Mouse (Mus musculus): ENCODE data around the gene Hoxa3. TPM values are rescaled to one million over a fixed set of nuclear protein-coding genes. Genes with fewer than 3 reads are reported as not detected.

Hoxa3 gene
- polyA plus RNA-seq, 1 experiment from 2014 or later = not detected

DNA sequence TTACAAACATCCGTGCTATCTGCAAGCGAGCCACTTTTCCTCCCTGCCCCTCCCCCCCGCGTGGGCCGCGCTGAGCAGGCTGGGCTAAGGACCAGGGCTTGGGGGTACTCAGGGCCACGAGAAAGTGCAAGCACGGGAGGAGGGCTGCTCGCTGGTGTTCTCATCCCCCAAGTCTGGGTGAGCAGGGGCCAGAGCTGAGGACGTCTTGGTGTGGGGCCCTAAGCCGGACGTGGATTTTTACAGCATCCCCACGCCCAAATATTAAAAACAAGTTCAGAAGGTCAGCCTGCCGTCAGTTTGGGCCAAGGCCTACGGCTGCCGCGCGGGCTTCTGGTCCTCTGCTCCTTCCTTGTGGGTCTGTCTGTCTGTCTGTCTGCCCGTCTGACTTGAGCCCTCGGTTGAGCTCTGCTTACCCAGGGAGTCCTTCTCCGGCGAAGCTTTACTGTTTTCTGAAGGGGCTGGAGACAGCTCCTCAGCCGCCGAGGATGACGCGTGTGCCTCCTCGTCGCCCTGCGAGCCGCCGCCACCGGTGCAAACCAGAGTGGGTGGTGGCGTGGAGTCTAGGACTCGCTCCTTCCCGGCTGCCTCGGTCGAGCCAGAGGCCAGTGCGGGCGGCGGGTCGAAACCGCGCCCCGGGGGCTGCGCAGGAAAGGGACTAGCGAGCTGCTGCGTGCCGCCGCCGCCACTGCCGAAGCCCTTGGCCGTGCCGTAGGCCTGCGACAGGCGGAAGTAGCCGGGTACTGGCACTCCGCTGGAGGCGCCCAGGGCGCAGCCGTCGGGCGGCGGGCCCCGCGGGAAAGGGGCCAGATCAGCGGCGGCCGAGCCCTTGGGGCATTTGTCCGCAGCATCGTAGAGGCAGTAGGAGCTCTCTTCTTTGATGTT is 20.7 kb upstream of the Hoxa3 start:
- no peaks in the 10 kb centered on the region; the same call in 1 of the 2 replicates for H3K4me1 ChIP-seq (replicated peaks; ENCODE audit: control insufficient read depth, insufficient read depth, low read length)
- no peak overlapping the region for H3K4me2 ChIP-seq (ENCODE audit: low read length)
- H3K4me3 ChIP-seq (replicated peaks; ENCODE audit: low read length) = no peak overlapping the region
- WGBS = 1% methylated on average over 69 of the region's 70 CpGs
- ATAC-seq = no peak
- no peaks in the 10 kb centered on the region for H3K36me3 ChIP-seq (ENCODE audit: control insufficient read depth, insufficient read depth)
- no peaks in the 10 kb centered on the region for H3K9me3 ChIP-seq (ENCODE audit: control insufficient read depth, low read length)
- no peak overlapping the region for H3K27ac ChIP-seq (ENCODE audit: low read length)
- no peak overlapping the region for H3K9ac ChIP-seq (replicated peaks; ENCODE audit: low read depth, low read length)
- peaks cover 88% of the 10 kb centered on the region for H3K27me3 ChIP-seq (replicated peaks; ENCODE audit: control insufficient read depth, insufficient read depth, low read length)

GRCm38 (mm10) chr6:52232984-52233545 is 19.9 kb upstream of the Hoxa3 start:
- H3K9me3 ChIP-seq (ENCODE audit: control insufficient read depth, low read length) = no peaks in the 10 kb centered on the region
- H3K9ac ChIP-seq (replicated peaks; ENCODE audit: low read depth, low read length) = no peak overlapping the region
- ATAC-seq = no peak
- peaks cover 90% of the 10 kb centered on the region for H3K27me3 ChIP-seq (replicated peaks; ENCODE audit: control insufficient read depth, insufficient read depth, low read length)
- H3K4me3 ChIP-seq (replicated peaks; ENCODE audit: low read length) = no peak overlapping the region
- H3K27ac ChIP-seq (ENCODE audit: low read length) = no peak overlapping the region
- 2% methylated on average over 23 of the region's 23 CpGs for whole genome bisulfite sequencing
- H3K4me1 ChIP-seq (replicated peaks; ENCODE audit: control insufficient read depth, insufficient read depth, low read length) = no peaks in the 10 kb centered on the region; the same call in 1 of the 2 replicates
- H3K36me3 ChIP-seq (ENCODE audit: control insufficient read depth, insufficient read depth) = no peaks in the 10 kb centered on the region
- H3K4me2 ChIP-seq (ENCODE audit: low read length) = no peak overlapping the region

- no peak overlapping the region for H3K27ac ChIP-seq (ENCODE audit: low read length)
- no peaks in the 10 kb centered on the region; the same call in 1 of the 2 replicates for H3K4me1 ChIP-seq (replicated peaks; ENCODE audit: control insufficient read depth, insufficient read depth, low read length)
- H3K27me3 ChIP-seq (replicated peaks; ENCODE audit: control insufficient read depth, insufficient read depth, low read length) = peaks cover 90% of the 10 kb centered on the region
- no peak for ATAC-seq
- H3K36me3 ChIP-seq (ENCODE audit: control insufficient read depth, insufficient read depth) = no peaks in the 10 kb centered on the region
- H3K4me3 ChIP-seq (replicated peaks; ENCODE audit: low read length) = no peak overlapping the region
- H3K9me3 ChIP-seq (ENCODE audit: control insufficient read depth, low read length) = no peaks in the 10 kb centered on the region
- H3K9ac ChIP-seq (replicated peaks; ENCODE audit: low read depth, low read length) = no peak overlapping the region
- H3K4me2 ChIP-seq (ENCODE audit: low read length) = no peak overlapping the region
- 1% methylated on average over 18 of the region's 18 CpGs for WGBS
Observed at GRCm38 (mm10) chr6:52232568-52232965, 19.4 kb upstream of the Hoxa3 start.

DNA sequence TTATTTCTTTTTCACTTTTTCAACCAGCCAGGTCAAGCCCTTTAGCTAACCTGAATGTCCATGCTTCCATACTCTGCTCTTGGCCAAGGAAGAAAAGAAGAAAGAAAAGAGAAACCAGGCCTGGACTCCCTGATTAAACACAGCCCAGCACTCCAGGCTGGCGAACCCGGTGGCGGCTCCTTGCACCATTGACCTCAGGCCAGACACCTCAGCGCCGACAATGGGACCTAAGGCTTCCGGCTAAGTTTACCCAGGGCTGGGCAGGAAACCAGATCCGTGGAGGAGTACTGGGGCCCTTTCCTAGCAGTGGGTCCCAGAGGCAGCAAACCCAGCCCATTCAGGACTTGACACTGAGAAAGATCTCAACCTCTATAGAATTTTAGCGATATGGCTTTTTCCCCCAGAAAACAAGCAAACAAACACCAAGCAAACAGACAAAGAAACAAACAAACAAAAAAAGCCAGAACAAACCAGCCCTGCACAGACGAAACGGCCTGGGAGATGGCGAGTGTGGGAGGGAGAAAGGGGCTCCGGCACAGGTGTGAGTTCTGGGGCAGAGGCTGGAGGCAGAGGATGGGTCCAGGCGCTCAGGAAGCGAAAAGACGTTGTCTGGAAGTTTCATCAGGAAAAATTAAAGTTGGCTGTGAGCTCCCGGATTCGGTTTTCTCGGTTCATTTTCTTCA is 18.9 kb upstream of the Hoxa3 start:
- WGBS = 0% methylated on average over 18 of the region's 18 CpGs
- Histone ChIP-seq H3K4me2 (ENCODE audit: low read length) (no peak overlapping the region), H3K27ac (ENCODE audit: low read length) (no peak overlapping the region), H3K4me1 (replicated peaks; ENCODE audit: control insufficient read depth, insufficient read depth, low read length) (no peaks in the 10 kb centered on the region; the same call in 1 of the 2 replicates), H3K9ac (replicated peaks; ENCODE audit: low read depth, low read length) (no peak overlapping the region), H3K4me3 (replicated peaks; ENCODE audit: low read length) (no peak overlapping the region), H3K27me3 (replicated peaks; ENCODE audit: control insufficient read depth, insufficient read depth, low read length) (peaks cover 90% of the 10 kb centered on the region), H3K36me3 (ENCODE audit: control insufficient read depth, insufficient read depth) (no peaks in the 10 kb centered on the region), H3K9me3 (ENCODE audit: control insufficient read depth, low read length) (no peaks in the 10 kb centered on the region)
- ATAC-seq = no peak

DNA sequence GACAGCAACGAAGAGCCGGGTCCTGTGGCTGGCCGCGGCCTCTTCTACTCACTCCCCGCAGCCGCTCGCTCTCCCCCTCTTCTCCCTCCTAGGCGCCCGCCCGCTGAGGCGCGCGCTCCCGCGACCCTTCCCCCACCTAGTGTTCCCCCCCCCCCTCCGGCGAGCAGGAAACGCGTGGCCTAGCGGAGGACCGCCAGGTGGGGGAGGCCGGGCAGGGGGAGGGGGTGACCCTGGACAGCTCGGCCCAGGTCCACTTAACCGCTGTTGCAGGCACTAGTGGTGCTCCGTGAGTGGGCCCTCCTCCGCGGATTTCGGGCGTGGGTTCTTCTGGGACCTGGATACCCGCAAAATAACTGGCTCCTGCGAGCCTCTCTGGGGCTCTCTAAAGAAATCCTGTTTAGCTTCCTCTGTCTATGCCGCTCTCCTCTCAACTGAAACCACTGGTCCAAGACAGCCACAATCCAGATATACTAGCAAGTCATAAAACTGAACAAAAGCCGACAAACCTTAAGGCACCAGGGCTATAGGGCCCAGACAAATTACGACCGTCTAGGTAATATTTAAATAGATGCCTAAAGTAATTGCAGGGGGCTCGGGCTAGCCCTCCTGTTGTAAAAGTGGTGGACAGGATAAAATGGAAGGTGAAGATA is 17.5 kb upstream of the Hoxa3 start, which contains the start of gene Hoxa9:
Gene Hoxa9 (minus strand): TSS at position 574 of the 650 bp plus-strand sequence.
- no peaks in the 10 kb centered on the region for H3K9me3 ChIP-seq (ENCODE audit: control insufficient read depth, low read length)
- H3K36me3 ChIP-seq (ENCODE audit: control insufficient read depth, insufficient read depth) = no peaks in the 10 kb centered on the region
- 2% methylated on average over 22 of the region's 36 CpGs for WGBS
- H3K4me2 ChIP-seq (ENCODE audit: low read length) = no peak within 1 kb of the TSS
- H3K4me1 ChIP-seq (replicated peaks; ENCODE audit: control insufficient read depth, insufficient read depth, low read length) = no peaks in the 10 kb centered on the region; the same call in 1 of the 2 replicates
- no peak within 1 kb of the TSS for H3K9ac ChIP-seq (replicated peaks; ENCODE audit: low read depth, low read length)
- H3K4me3 ChIP-seq (replicated peaks; ENCODE audit: low read length) = no peak within 1 kb of the TSS
- H3K27me3 ChIP-seq (replicated peaks; ENCODE audit: control insufficient read depth, insufficient read depth, low read length) = peaks cover 90% of the 10 kb centered on the region
- ATAC-seq = no peak
- no peak within 1 kb of the TSS for H3K27ac ChIP-seq (ENCODE audit: low read length)

GRCm38 (mm10) chr6:52229558-52230416 is 16.7 kb upstream of the Hoxa3 start:
- no peak overlapping the region for H3K27ac ChIP-seq (ENCODE audit: low read length)
- H3K9ac ChIP-seq (replicated peaks; ENCODE audit: low read depth, low read length) = no peak overlapping the region
- 2% methylated on average over 44 of the region's 44 CpGs for WGBS
- no peaks in the 10 kb centered on the region; the same call in 1 of the 2 replicates for H3K4me1 ChIP-seq (replicated peaks; ENCODE audit: control insufficient read depth, insufficient read depth, low read length)
- H3K9me3 ChIP-seq (ENCODE audit: control insufficient read depth, low read length) = no peaks in the 10 kb centered on the region
- no peak overlapping the region for H3K4me2 ChIP-seq (ENCODE audit: low read length)
- no peaks in the 10 kb centered on the region for H3K36me3 ChIP-seq (ENCODE audit: control insufficient read depth, insufficient read depth)
- peaks cover 90% of the 10 kb centered on the region for H3K27me3 ChIP-seq (replicated peaks; ENCODE audit: control insufficient read depth, insufficient read depth, low read length)
- ATAC-seq = no peak
- no peak overlapping the region for H3K4me3 ChIP-seq (replicated peaks; ENCODE audit: low read length)

- Histone ChIP-seq H3K27ac (ENCODE audit: low read length) (no peak overlapping the region), H3K36me3 (ENCODE audit: control insufficient read depth, insufficient read depth) (no peaks in the 10 kb centered on the region), H3K9ac (replicated peaks; ENCODE audit: low read depth, low read length) (no peak overlapping the region), H3K9me3 (ENCODE audit: control insufficient read depth, low read length) (no peaks in the 10 kb centered on the region), H3K4me2 (ENCODE audit: low read length) (no peak overlapping the region), H3K4me1 (replicated peaks; ENCODE audit: control insufficient read depth, insufficient read depth, low read length) (no peaks in the 10 kb centered on the region), H3K4me3 (replicated peaks; ENCODE audit: low read length) (no peak overlapping the region), H3K27me3 (replicated peaks; ENCODE audit: control insufficient read depth, insufficient read depth, low read length) (peaks cover 88% of the 10 kb centered on the region)
- WGBS = 1% methylated on average over 38 of the region's 38 CpGs
- ATAC-seq = no peak
Observed at GRCm38 (mm10) chr6:52228475-52229465, 15.6 kb upstream of the Hoxa3 start.
